Mouse (Mus musculus) lung, embryonic 14.5 days (tissue): ENCODE data around the gene Mmaa. TPM values are rescaled to one million over a fixed set of nuclear protein-coding genes. Genes with fewer than 3 reads are reported as not detected.

Experiments used
- ATAC-seq: fragments of 200-750 bp; cut with Nextera tagmentation; 2 replicates; pipeline ENCODE4 v1.8.0; 2017; ENCODE audit warnings: mild to moderate bottlenecking, moderate TSS enrichment, moderate library complexity; ENCODE audit not compliant: insufficient read depth
- DNase-seq: peaks from one replicate; pipeline ENCODE4 v3.0.0-alpha.2; 2015
- H3K27ac ChIP-seq: fragments of 300-500 bp; sonication (generic); 2 replicates; pipeline ENCODE4 v1.5.1; 2014; ENCODE audit warnings: low read depth, mild to moderate bottlenecking, moderate library complexity
- H3K27me3 ChIP-seq: fragments of 300-500 bp; sonication (generic); 2 replicates; pipeline ENCODE4 v1.6.1; 2014; ENCODE audit warnings: low read length, control low read depth; ENCODE audit not compliant: insufficient read depth
- H3K36me3 ChIP-seq: fragments of 300-500 bp; sonication (generic); 2 replicates; pipeline ENCODE4 v1.6.1; 2014; ENCODE audit warnings: control low read depth; ENCODE audit not compliant: insufficient read depth
- H3K4me1 ChIP-seq: fragments of 300-500 bp; sonication (generic); 2 replicates; pipeline ENCODE4 v1.6.1; 2014; ENCODE audit warnings: antibody characterized with exemption, control low read depth; ENCODE audit not compliant: insufficient read depth
- H3K4me2 ChIP-seq: fragments of 300-500 bp; sonication (generic); 2 replicates; pipeline ENCODE4 v1.6.1; 2014; ENCODE audit warnings: mild to moderate bottlenecking
- H3K4me3 ChIP-seq: fragments of 300-500 bp; sonication (generic); 2 replicates; pipeline ENCODE4 v1.5.1; 2014; ENCODE audit warnings: low read depth, low read length
- H3K9ac ChIP-seq: fragments of 300-500 bp; sonication (generic); 2 replicates; pipeline ENCODE4 v1.6.1; 2014
- H3K9me3 ChIP-seq: fragments of 300-500 bp; sonication (generic); 2 replicates; pipeline ENCODE4 v1.6.1; 2016; ENCODE audit warnings: low read depth, low read length, control low read depth
- CTCF ChIP-seq: IDR thresholded peaks from 2 replicates; pipeline ENCODE4 v1.5.1; 2016; ENCODE audit warnings: antibody characterized with exemption, low read depth
- WGBS: fragments of 180-500 bp; shearing (Covaris S2); extraction: QIAGEN DNeasy Blood & Tissue Kit; methylation state at CpG from one replicate; pipeline ENCODE4 v1.1.7; 2014; 5-methylcytosine and 5-hydroxymethylcytosine counted together
- polyA plus RNA-seq: library from polyadenylated mRNA; unstranded; fragments of >200 nt; fragmentation: Nextera tagmentation; extraction: Ambion mirVana; gene quantifications from 2 replicates; pipeline ENCODE4 v1.2.1, GENCODE M21; 2014

The Mmaa gene
- polyA plus RNA-seq, 1 experiment from 2014 or later, result 9.9 TPM

DNA sequence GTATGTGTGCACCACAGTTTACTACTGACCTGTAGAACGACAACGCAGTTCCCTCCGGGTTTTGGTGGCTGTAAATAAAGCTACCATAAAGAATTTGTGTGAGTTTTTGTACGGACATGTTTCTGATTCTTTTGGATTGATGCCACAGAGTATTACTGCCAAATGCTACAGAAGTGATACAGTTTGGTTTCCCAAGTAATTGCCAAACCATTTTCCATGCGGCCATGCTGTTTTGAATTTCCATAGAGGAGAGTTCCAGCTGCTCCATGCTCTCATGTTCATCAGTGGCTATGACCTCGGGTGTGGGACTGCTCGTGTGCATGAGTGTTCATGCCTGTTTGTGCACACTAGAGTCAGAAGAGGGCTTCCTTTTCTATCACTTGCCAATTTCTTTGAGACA lies 54.7 kb downstream of the Mmaa start:
- peak; percentile 41 for DNase-seq
- no peak for TF ChIP-seq CTCF

GRCm38 (mm10) chr8:79239320-79239719 lies 55.4 kb downstream of the Mmaa start:
- no peak for DNase-seq
- Histone ChIP-seq H3K36me3 (no peaks in the 10 kb centered on the region), H3K9me3 (no peaks in the 10 kb centered on the region), H3K4me2 (no peak overlapping the region), H3K27me3 (no peaks in the 10 kb centered on the region), H3K4me1 (no peaks in the 10 kb centered on the region), H3K27ac (no peak overlapping the region), H3K9ac (no peak overlapping the region), H3K4me3 (no peak overlapping the region)
- WGBS, result 63% methylated on average over 3 of the region's 3 CpGs
- TF ChIP-seq CTCF, result no peak
- ATAC-seq, result no peak

More for the DNA sequence above, 54.7 kb downstream of the Mmaa start:
- Histone ChIP-seq H3K4me1 (no peaks in the 10 kb centered on the region), H3K4me3 (no peak overlapping the region), H3K4me2 (no peak overlapping the region), H3K27me3 (no peaks in the 10 kb centered on the region), H3K36me3 (no peaks in the 10 kb centered on the region), H3K9me3 (no peaks in the 10 kb centered on the region), H3K9ac (no peak overlapping the region), H3K27ac (no peak overlapping the region)
- 73% methylated on average over 7 of the region's 7 CpGs for WGBS
- ATAC-seq, result no peak

- H3K27ac ChIP-seq, result no peak overlapping the region
- no peak overlapping the region for H3K4me2 ChIP-seq
- no peak overlapping the region for H3K4me3 ChIP-seq
- no peaks in the 10 kb centered on the region for H3K36me3 ChIP-seq
- no peak for TF ChIP-seq CTCF
- H3K9ac ChIP-seq, result no peak overlapping the region
- no peaks in the 10 kb centered on the region for H3K4me1 ChIP-seq
- ATAC-seq, result no peak
- DNase-seq, result no peak
- 85% methylated on average over 8 of the region's 8 CpGs for WGBS
- no peaks in the 10 kb centered on the region for H3K27me3 ChIP-seq
- H3K9me3 ChIP-seq, result no peaks in the 10 kb centered on the region
Observed at GRCm38 (mm10) chr8:79229266-79229888, 65.4 kb downstream of the Mmaa start.

GRCm38 (mm10) chr8:79227916-79228315 lies 66.8 kb downstream of the Mmaa start:
- H3K4me3 ChIP-seq, result no peak overlapping the region
- no peak overlapping the region for H3K4me2 ChIP-seq
- H3K36me3 ChIP-seq, result no peaks in the 10 kb centered on the region
- no peak overlapping the region for H3K27ac ChIP-seq
- 81% methylated on average over 3 of the region's 3 CpGs for WGBS
- H3K9me3 ChIP-seq, result no peaks in the 10 kb centered on the region
- DNase-seq (no peak), ATAC-seq (no peak)
- TF ChIP-seq CTCF, result no peak
- H3K27me3 ChIP-seq, result no peaks in the 10 kb centered on the region
- no peaks in the 10 kb centered on the region for H3K4me1 ChIP-seq
- H3K9ac ChIP-seq, result no peak overlapping the region

- ATAC-seq, result no peak
- no peak for TF ChIP-seq CTCF
Observed at GRCm38 (mm10) chr8:79227194-79227593, 67.5 kb downstream of the Mmaa start.

DNA sequence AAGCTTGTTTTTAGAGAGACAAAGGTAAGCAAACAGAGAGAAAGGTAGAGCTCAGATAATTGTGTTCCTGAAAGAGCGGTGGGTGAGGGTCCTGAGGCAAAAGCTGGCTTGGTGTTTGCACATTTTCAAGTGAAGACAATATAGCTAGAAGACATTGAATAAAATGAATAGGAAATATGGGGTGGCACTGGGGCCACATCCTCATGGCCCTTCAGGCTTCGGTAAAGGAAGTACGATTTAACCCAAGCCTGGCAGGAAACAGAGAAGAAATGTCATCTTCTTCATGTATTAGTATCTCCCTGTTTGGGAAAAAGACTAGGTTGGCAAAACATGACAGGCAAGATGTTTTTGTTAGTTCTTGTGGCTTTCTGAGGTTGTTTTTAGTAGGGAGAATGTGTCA lies 68.7 kb downstream of the Mmaa start:
- Histone ChIP-seq H3K9me3 (no peaks in the 10 kb centered on the region), H3K36me3 (no peaks in the 10 kb centered on the region), H3K9ac (no peak overlapping the region), H3K27ac (no peak overlapping the region), H3K4me2 (no peak overlapping the region), H3K4me1 (0 out of 2 replicates have a peak, but pooled peaks cover 6% of the 10 kb centered on the region), H3K27me3 (no peaks in the 10 kb centered on the region), H3K4me3 (no peak overlapping the region)
- 80% methylated on average over 3 of the region's 3 CpGs for WGBS
- DNase-seq (no peak), ATAC-seq (no peak)
- TF ChIP-seq CTCF, result no peak

More at GRCm38 (mm10) chr8:79227194-79227593, 67.5 kb downstream of the Mmaa start:
- no peak overlapping the region for H3K27ac ChIP-seq
- no peak overlapping the region for H3K4me3 ChIP-seq
- H3K27me3 ChIP-seq, result no peaks in the 10 kb centered on the region
- H3K4me2 ChIP-seq, result no peak overlapping the region
- H3K9me3 ChIP-seq, result no peaks in the 10 kb centered on the region
- 0 out of 2 replicates have a peak, but pooled peaks cover 2% of the 10 kb centered on the region for H3K4me1 ChIP-seq
- no peaks in the 10 kb centered on the region for H3K36me3 ChIP-seq
- H3K9ac ChIP-seq, result no peak overlapping the region
- DNase-seq, result no peak
- 66% methylated on average over 4 of the region's 4 CpGs for WGBS

DNA sequence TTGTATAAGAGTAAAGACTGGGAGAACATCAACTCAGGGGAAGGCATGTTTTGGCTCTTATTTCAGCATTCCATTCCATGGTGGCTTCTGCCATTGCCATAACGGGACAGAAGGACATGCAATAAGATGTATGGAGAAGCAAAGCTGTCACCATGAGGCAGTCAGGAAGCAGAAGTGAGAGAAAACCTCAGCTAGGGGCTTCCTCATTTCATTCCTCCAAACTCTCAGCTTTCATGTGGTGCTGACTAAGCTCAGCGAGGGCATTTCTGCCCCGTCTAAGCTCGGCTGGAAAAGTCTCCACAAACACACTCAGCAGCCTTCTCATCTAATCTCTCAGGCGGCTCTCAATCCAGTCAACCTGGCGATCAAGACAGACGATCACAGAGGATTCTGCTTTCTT lies 69.2 kb downstream of the Mmaa start:
- Histone ChIP-seq H3K27ac (no peak overlapping the region), H3K9me3 (no peaks in the 10 kb centered on the region), H3K9ac (no peak overlapping the region), H3K4me1 (0 out of 2 replicates have a peak, but pooled peaks cover 6% of the 10 kb centered on the region), H3K27me3 (no peaks in the 10 kb centered on the region), H3K4me3 (no peak overlapping the region), H3K4me2 (no peak overlapping the region), H3K36me3 (no peaks in the 10 kb centered on the region)
- DNase-seq, result no peak
- no peak for ATAC-seq
- 55% methylated on average over 7 of the region's 7 CpGs for WGBS
- no peak for TF ChIP-seq CTCF
